Mouse (Mus musculus) heart, postnatal 0 days (tissue): ENCODE measurements at regions not wholly inside any gene's neighbourhood (a gene's known extent, or its start where the extent isn't known, plus 50 kb on each side); places are given as distances from the start of the nearest gene placed in this dataset.
A peak's percentile ranks its signal among the peaks of the same experiment; 100 is the strongest.

ENCODE experiments used
- ATAC-seq: fragments of 200-750 bp; cut with Nextera tagmentation; 2 replicates; pipeline ENCODE4 v1.8.0; 2017; ENCODE audit warnings: low read depth, moderate number of reproducible peaks, moderate library complexity; ENCODE audit not compliant: insufficient read depth
- DNase-seq: peaks from one replicate; pipeline ENCODE4 v3.0.0-alpha.2; 2016; ENCODE audit warnings: low spot score
- H3K27ac ChIP-seq: fragments of 300-500 bp; sonication (generic); 2 replicates; pipeline ENCODE4 v1.5.1; 2014; ENCODE audit warnings: low read depth, mild to moderate bottlenecking
- H3K27me3 ChIP-seq: fragments of 300-500 bp; sonication (generic); 2 replicates; pipeline ENCODE4 v1.6.1; 2014; ENCODE audit warnings: low read length, mixed read lengths; ENCODE audit not compliant: control insufficient read depth, insufficient read depth
- H3K36me3 ChIP-seq: fragments of 300-500 bp; sonication (generic); replicated peaks from 2 replicates; pipeline ENCODE4 v1.6.1; 2014; ENCODE audit warnings: low read length, mixed read lengths; ENCODE audit not compliant: control insufficient read depth, insufficient read depth
- H3K4me1 ChIP-seq: fragments of 300-500 bp; sonication (generic); 2 replicates; pipeline ENCODE4 v1.6.1; 2014; ENCODE audit warnings: antibody characterized with exemption; ENCODE audit not compliant: control insufficient read depth, insufficient read depth
- H3K4me2 ChIP-seq: fragments of 300-500 bp; sonication (generic); 2 replicates; pipeline ENCODE4 v1.6.1; 2014; ENCODE audit warnings: low read depth, mild to moderate bottlenecking, low read length, moderate library complexity
- H3K4me3 ChIP-seq: fragments of 300-500 bp; sonication (generic); 2 replicates; pipeline ENCODE4 v1.5.1; 2014; ENCODE audit warnings: low read depth, low read length
- H3K9ac ChIP-seq: fragments of 300-500 bp; sonication (generic); replicated peaks from 2 replicates; pipeline ENCODE4 v1.6.1; 2014; ENCODE audit warnings: low read depth, low read length, mixed read lengths
- H3K9me3 ChIP-seq: fragments of 300-500 bp; sonication (generic); replicated peaks from 2 replicates; pipeline ENCODE4 v1.6.1; 2016; ENCODE audit warnings: low read length; ENCODE audit not compliant: control insufficient read depth
- CTCF ChIP-seq: IDR thresholded peaks from 2 replicates; pipeline ENCODE4 v1.5.1; 2016; ENCODE audit warnings: antibody characterized with exemption, control low read depth, low read depth
- EP300 ChIP-seq: IDR thresholded peaks from 2 replicates; pipeline ENCODE4 v1.6.1; 2016; ENCODE audit warnings: antibody characterized with exemption, low read depth
- WGBS: fragments of 180-500 bp; shearing (Covaris S2); extraction: QIAGEN DNeasy Blood & Tissue Kit; methylation state at CpG from one replicate; pipeline ENCODE4 v1.1.7; 2014; 5-methylcytosine and 5-hydroxymethylcytosine counted together

DNA sequence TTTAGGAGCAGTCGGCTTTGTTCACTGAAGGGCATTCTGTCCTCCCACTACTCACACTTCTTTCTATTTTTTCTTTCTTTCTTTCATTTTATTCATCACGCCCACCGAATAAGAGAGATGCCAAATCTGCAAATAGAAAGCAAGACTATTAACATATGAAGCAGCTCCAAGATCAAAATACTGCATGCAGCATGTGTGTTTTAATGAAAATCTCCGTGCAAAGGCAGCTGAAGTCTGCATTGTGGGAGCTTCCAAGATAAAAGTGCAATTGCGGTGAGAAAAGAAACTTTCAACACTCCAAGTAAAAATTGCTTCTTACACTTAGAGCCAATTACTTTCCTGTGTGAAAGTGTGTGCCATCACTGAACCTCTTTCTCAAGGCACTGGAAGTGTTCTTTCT lies 449.8 kb upstream of the Chl1 start:
- H3K4me1 ChIP-seq: no peaks in the 10 kb centered on the region
- 51% methylated on average over 5 of the region's 5 CpGs for WGBS
- H3K9me3 ChIP-seq: no peaks in the 10 kb centered on the region
- ATAC-seq (no peak), DNase-seq (no peak)
- H3K27ac ChIP-seq: no peak overlapping the region
- H3K4me3 ChIP-seq: no peak overlapping the region
- no peak overlapping the region for H3K9ac ChIP-seq
- no peak overlapping the region for H3K4me2 ChIP-seq
- TF ChIP-seq CTCF (no peak), EP300 (no peak)
- no peaks in the 10 kb centered on the region for H3K27me3 ChIP-seq
- no peaks in the 10 kb centered on the region for H3K36me3 ChIP-seq

DNA sequence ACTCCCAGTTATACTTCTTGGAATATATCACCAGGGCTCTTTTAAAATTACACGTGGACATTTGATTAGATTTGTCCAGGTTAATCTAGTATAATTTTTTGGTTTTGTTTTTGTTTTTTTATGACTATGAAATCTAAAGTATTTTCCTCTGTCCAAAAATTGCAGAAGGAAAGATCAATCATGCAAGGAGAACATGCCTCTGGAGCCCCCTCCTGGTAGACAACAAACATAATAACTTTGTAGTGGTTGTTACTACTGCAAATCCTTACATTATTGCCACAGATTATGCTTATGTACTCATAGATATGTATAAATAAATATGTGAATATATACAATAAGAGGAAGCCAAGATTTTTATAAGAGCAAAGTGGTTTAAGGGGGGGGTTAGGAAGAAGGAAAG lies 404.2 kb upstream of the Chl1 start:
- WGBS: 23% methylated on average over 1 of the region's 1 CpGs
- no peak overlapping the region for H3K4me3 ChIP-seq
- 0 out of 2 replicates have a peak, but pooled peaks have one; percentile 14 for TF ChIP-seq CTCF
- TF ChIP-seq EP300: no peak
- DNase-seq: no peak
- no peaks in the 10 kb centered on the region for H3K9me3 ChIP-seq
- ATAC-seq: no peak
- no peaks in the 10 kb centered on the region for H3K27me3 ChIP-seq
- H3K36me3 ChIP-seq: no peaks in the 10 kb centered on the region
- no peak overlapping the region for H3K9ac ChIP-seq
- H3K27ac ChIP-seq: no peak overlapping the region
- H3K4me1 ChIP-seq: no peaks in the 10 kb centered on the region
- H3K4me2 ChIP-seq: no peak overlapping the region

DNA sequence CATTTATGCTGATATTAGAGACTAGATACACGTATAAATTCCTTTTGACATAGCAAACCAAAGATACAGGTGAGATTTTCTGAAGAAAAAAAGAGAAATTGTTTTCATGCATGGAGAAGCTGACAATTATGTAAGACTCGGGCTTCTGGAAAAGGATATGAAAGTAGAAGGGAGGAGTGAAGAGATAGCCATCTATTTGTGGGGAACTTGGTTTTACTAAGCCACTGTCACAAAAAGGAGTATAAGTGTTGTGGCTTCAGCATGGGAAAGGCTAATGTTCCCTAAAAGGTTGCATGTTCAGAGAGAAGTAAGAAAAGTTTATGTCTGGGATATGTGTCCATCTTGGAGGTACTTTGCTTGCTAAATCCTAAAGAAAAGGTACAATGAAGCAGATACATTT lies 390.8 kb upstream of the Chl1 start:
- Histone ChIP-seq H3K9me3 (no peaks in the 10 kb centered on the region), H3K9ac (no peak overlapping the region), H3K27ac (no peak overlapping the region), H3K36me3 (no peaks in the 10 kb centered on the region), H3K27me3 (no peaks in the 10 kb centered on the region), H3K4me1 (no peaks in the 10 kb centered on the region), H3K4me2 (no peak overlapping the region), H3K4me3 (no peak overlapping the region)
- 57% methylated on average over 2 of the region's 2 CpGs for WGBS
- DNase-seq: no peak
- no peak for TF ChIP-seq CTCF
- no peak for TF ChIP-seq EP300
- ATAC-seq: no peak

DNA sequence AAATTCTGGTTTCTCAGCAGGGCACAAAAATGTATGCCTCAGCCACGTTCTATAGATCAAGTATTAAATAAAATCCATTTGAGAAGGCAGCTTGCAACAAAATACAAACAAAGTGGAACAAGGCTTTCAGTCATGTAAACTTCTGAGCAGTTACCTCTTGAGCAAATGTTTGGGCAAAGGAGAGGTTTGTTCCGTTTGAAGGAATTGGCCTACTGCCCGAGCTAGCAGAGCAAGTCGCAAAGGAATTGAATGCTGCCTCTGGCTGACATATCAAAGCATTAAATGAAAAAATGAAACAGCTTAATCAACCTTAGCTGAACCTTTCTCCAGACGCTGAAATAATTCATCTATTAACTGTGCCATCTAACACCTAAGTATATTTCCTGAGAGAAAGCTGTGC lies 369.5 kb upstream of the Chl1 start:
- Histone ChIP-seq H3K9ac (no peak overlapping the region), H3K4me3 (no peak overlapping the region), H3K4me2 (no peak overlapping the region), H3K27ac (no peak overlapping the region), H3K36me3 (no peaks in the 10 kb centered on the region), H3K9me3 (no peaks in the 10 kb centered on the region), H3K27me3 (no peaks in the 10 kb centered on the region), H3K4me1 (no peaks in the 10 kb centered on the region)
- TF ChIP-seq CTCF (no peak), EP300 (no peak)
- 67% methylated on average over 5 of the region's 5 CpGs for WGBS
- ATAC-seq (no peak), DNase-seq (no peak)

DNA sequence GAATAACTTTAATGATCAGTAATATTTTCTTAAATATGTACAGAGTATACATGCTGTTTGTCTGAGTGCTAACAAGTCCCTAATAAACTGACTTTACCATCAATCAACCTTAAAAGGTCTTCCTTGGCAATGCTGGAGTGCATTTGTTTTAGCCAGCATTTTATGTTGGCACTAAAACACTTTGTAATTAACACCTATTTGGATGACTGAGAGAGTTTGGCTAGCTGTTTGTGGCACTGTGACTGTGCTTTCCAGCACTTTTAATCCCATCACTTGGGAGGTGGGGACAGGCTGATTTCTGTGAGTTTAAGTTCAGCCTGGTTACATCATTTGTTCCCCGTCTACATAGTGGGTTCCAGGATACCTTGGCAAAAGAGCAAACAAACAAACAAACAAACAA lies 332.5 kb upstream of the Chl1 start:
- Histone ChIP-seq H3K4me2 (no peak overlapping the region), H3K27me3 (no peaks in the 10 kb centered on the region), H3K36me3 (no peaks in the 10 kb centered on the region), H3K9me3 (no peaks in the 10 kb centered on the region), H3K27ac (no peak overlapping the region), H3K9ac (no peak overlapping the region), H3K4me3 (no peak overlapping the region), H3K4me1 (no peaks in the 10 kb centered on the region)
- WGBS: 50% methylated on average over 1 of the region's 1 CpGs
- TF ChIP-seq EP300 (no peak), CTCF (no peak)
- DNase-seq: no peak
- ATAC-seq: no peak

DNA sequence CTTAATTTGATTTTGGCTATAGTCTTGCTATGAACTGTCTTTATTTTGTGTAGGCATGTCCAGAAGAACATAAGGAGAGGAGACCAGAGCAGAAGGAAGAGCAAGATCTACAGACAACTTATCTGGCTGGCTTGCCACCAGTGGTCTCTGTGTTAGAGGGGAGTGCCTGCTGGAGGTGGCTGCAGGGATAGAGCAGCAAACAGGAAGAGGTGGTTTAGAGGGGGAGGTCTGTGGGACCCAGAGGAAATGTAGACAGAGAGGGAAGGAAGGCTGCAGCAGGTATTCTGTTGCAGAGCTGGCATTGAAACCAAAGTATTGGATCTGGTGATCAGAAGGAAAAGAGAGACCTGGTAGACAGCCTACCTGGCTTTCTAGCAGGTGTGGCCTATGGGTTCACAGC lies 327.0 kb upstream of the Chl1 start:
- no peaks in the 10 kb centered on the region for H3K4me1 ChIP-seq
- DNase-seq (no peak), ATAC-seq (no peak)
- no peak overlapping the region for H3K4me2 ChIP-seq
- H3K9ac ChIP-seq: no peak overlapping the region
- no peak overlapping the region for H3K4me3 ChIP-seq
- H3K36me3 ChIP-seq: no peaks in the 10 kb centered on the region
- TF ChIP-seq EP300 (no peak), CTCF (no peak)
- H3K27me3 ChIP-seq: no peaks in the 10 kb centered on the region
- no peaks in the 10 kb centered on the region for H3K9me3 ChIP-seq
- H3K27ac ChIP-seq: no peak overlapping the region
